Mouse (Mus musculus) heart, embryonic 11.5 days (tissue): ENCODE measurements around the gene Zfp598. TPM values are rescaled to one million over a fixed set of nuclear protein-coding genes. Genes with fewer than 3 reads are reported as not detected.

Source experiments
- ATAC-seq: fragments of 200-750 bp; cut with Nextera tagmentation; replicated peaks from 2 replicates; pipeline ENCODE4 v1.8.0; 2017; ENCODE audit warnings: moderate library complexity; ENCODE audit not compliant: insufficient number of reproducible peaks, low FRiP score, low TSS enrichment
- H3K27ac ChIP-seq: fragments of 300-500 bp; sonication (generic); 2 replicates; pipeline ENCODE4 v1.5.1; 2014; ENCODE audit warnings: mild to moderate bottlenecking, low read depth, low read length
- H3K27me3 ChIP-seq: fragments of 300-500 bp; sonication (generic); 2 replicates; pipeline ENCODE4 v1.6.1; 2014; ENCODE audit warnings: mild to moderate bottlenecking, low read length, mixed read lengths; ENCODE audit not compliant: control insufficient read depth, insufficient read depth
- H3K36me3 ChIP-seq: fragments of 300-500 bp; sonication (generic); 2 replicates; pipeline ENCODE4 v1.6.1; 2014; ENCODE audit warnings: mild to moderate bottlenecking, low read length, moderate library complexity, mixed read lengths; ENCODE audit not compliant: control insufficient read depth, insufficient read depth
- H3K4me1 ChIP-seq: fragments of 300-500 bp; sonication (generic); 2 replicates; pipeline ENCODE4 v1.6.1; 2014; ENCODE audit warnings: low read length; ENCODE audit not compliant: control insufficient read depth, insufficient read depth
- H3K4me2 ChIP-seq: fragments of 300-500 bp; sonication (generic); 2 replicates; pipeline ENCODE4 v1.6.1; 2014; ENCODE audit warnings: mild to moderate bottlenecking, moderate library complexity
- H3K4me3 ChIP-seq: fragments of 300-500 bp; sonication (generic); 2 replicates; pipeline ENCODE4 v1.5.1; 2014; ENCODE audit warnings: low read depth, low read length
- H3K9ac ChIP-seq: fragments of 300-500 bp; sonication (generic); 2 replicates; pipeline ENCODE4 v1.6.1; 2014; ENCODE audit warnings: mild to moderate bottlenecking, low read depth, low read length, moderate library complexity
- H3K9me3 ChIP-seq: fragments of 300-500 bp; sonication (generic); replicated peaks from 2 replicates; pipeline ENCODE4 v1.6.1; 2016; ENCODE audit warnings: low read length; ENCODE audit not compliant: control insufficient read depth
- WGBS: fragments of 180-500 bp; shearing (Covaris S2); extraction: QIAGEN DNeasy Blood & Tissue Kit; methylation state at CpG from one replicate; pipeline ENCODE4 v1.1.7; 2014; ENCODE audit not compliant: insufficient replicate concordance; 5-methylcytosine and 5-hydroxymethylcytosine counted together
- polyA plus RNA-seq: library from polyadenylated mRNA; unstranded; fragments of >200 nt; fragmentation: Nextera tagmentation; extraction: Ambion mirVana; gene quantifications from 2 replicates; pipeline ENCODE4 v1.2.1, GENCODE M21; 2014

Gene Zfp598
- polyA plus RNA-seq, 1 experiment from 2014 or later, result 19.7 TPM

GRCm38 (mm10) chr17:24635694-24636093 is 33.8 kb upstream of the Zfp598 start:
- Histone ChIP-seq H3K36me3 (peaks cover 2% of the 10 kb centered on the region; the same call in 1 of the 2 replicates), H3K4me2 (no peak overlapping the region), H3K4me1 (peaks cover 34% of the 10 kb centered on the region), H3K27ac (no peak overlapping the region), H3K27me3 (peaks cover 36% of the 10 kb centered on the region), H3K9me3 (no peaks in the 10 kb centered on the region), H3K4me3 (no peak overlapping the region), H3K9ac (no peak overlapping the region)
- WGBS, result 85% methylated on average over 5 of the region's 5 CpGs
- no peak for ATAC-seq

- Histone ChIP-seq H3K27me3 (peaks cover 42% of the 10 kb centered on the region), H3K27ac (no peak overlapping the region), H3K4me3 (no peak overlapping the region), H3K9me3 (no peaks in the 10 kb centered on the region), H3K4me2 (no peak overlapping the region), H3K36me3 (peaks cover 2% of the 10 kb centered on the region; the same call in 1 of the 2 replicates), H3K9ac (no peak overlapping the region), H3K4me1 (peaks cover 30% of the 10 kb centered on the region)
- ATAC-seq, result no peak
- WGBS, result 59% methylated on average over 5 of the region's 5 CpGs
Measured at GRCm38 (mm10) chr17:24636781-24637481, 32.6 kb upstream of the Zfp598 start.

- Histone ChIP-seq H3K4me2 (no peak overlapping the region), H3K27me3 (peaks cover 54% of the 10 kb centered on the region), H3K9me3 (no peaks in the 10 kb centered on the region), H3K4me3 (no peak overlapping the region), H3K9ac (no peak overlapping the region), H3K27ac (no peak overlapping the region), H3K36me3 (peaks cover 2% of the 10 kb centered on the region; the same call in 1 of the 2 replicates), H3K4me1 (peaks cover 24% of the 10 kb centered on the region)
- ATAC-seq, result no peak
- WGBS, result 89% methylated on average over 4 of the region's 4 CpGs
Measured at GRCm38 (mm10) chr17:24638214-24638613, 31.3 kb upstream of the Zfp598 start.

GRCm38 (mm10) chr17:24638840-24639239 is 30.6 kb upstream of the Zfp598 start:
- 69% methylated on average over 9 of the region's 9 CpGs for WGBS
- ATAC-seq, result no peak
- no peak overlapping the region for H3K4me2 ChIP-seq
- H3K9ac ChIP-seq, result no peak overlapping the region
- H3K4me3 ChIP-seq, result no peak overlapping the region
- peaks cover 54% of the 10 kb centered on the region for H3K27me3 ChIP-seq
- peaks cover 2% of the 10 kb centered on the region; the same call in 1 of the 2 replicates for H3K36me3 ChIP-seq
- H3K27ac ChIP-seq, result peak overlapping the region; percentile 54
- peaks cover 24% of the 10 kb centered on the region for H3K4me1 ChIP-seq
- H3K9me3 ChIP-seq, result no peaks in the 10 kb centered on the region

- peaks cover 2% of the 10 kb centered on the region; the same call in 1 of the 2 replicates for H3K36me3 ChIP-seq
- 59% methylated on average over 5 of the region's 5 CpGs for WGBS
- no peak overlapping the region for H3K4me2 ChIP-seq
- H3K27me3 ChIP-seq, result peaks cover 49% of the 10 kb centered on the region
- peak overlapping the region; percentile 71 for H3K27ac ChIP-seq
- no peak overlapping the region for H3K4me3 ChIP-seq
- no peak; the same call in 1 of the 2 replicates for ATAC-seq
- peaks cover 31% of the 10 kb centered on the region for H3K4me1 ChIP-seq
- no peaks in the 10 kb centered on the region for H3K9me3 ChIP-seq
- peak overlapping the region; percentile 22; the same call in 1 of the 2 replicates for H3K9ac ChIP-seq
Measured at GRCm38 (mm10) chr17:24639571-24639988, 29.9 kb upstream of the Zfp598 start.

- Histone ChIP-seq H3K36me3 (peaks cover 2% of the 10 kb centered on the region; the same call in 1 of the 2 replicates), H3K4me3 (no peak overlapping the region), H3K4me2 (no peak overlapping the region), H3K9me3 (no peaks in the 10 kb centered on the region), H3K9ac (peak overlapping the region; percentile 22; the same call in 1 of the 2 replicates), H3K27ac (peak overlapping the region; percentile 71), H3K4me1 (peaks cover 36% of the 10 kb centered on the region), H3K27me3 (peaks cover 45% of the 10 kb centered on the region)
- WGBS, result 84% methylated on average over 7 of the region's 7 CpGs
- no peak for ATAC-seq
Measured at GRCm38 (mm10) chr17:24640119-24640518, 29.4 kb upstream of the Zfp598 start.

GRCm38 (mm10) chr17:24640581-24640980 is 28.9 kb upstream of the Zfp598 start:
- Histone ChIP-seq H3K9me3 (no peaks in the 10 kb centered on the region), H3K36me3 (peaks cover 2% of the 10 kb centered on the region; the same call in 1 of the 2 replicates), H3K27me3 (peaks cover 45% of the 10 kb centered on the region), H3K9ac (no peak overlapping the region), H3K4me1 (peaks cover 41% of the 10 kb centered on the region), H3K4me2 (no peak overlapping the region), H3K27ac (no peak overlapping the region), H3K4me3 (no peak overlapping the region)
- no peak for ATAC-seq
- 91% methylated on average over 15 of the region's 15 CpGs for WGBS

GRCm38 (mm10) chr17:24641944-24642343 is 27.5 kb upstream of the Zfp598 start:
- no peak overlapping the region for H3K4me2 ChIP-seq
- ATAC-seq, result no peak
- H3K9me3 ChIP-seq, result no peaks in the 10 kb centered on the region
- H3K27me3 ChIP-seq, result peaks cover 45% of the 10 kb centered on the region
- H3K9ac ChIP-seq, result no peak overlapping the region
- H3K36me3 ChIP-seq, result peaks cover 2% of the 10 kb centered on the region; the same call in 1 of the 2 replicates
- WGBS, result 85% methylated on average over 14 of the region's 14 CpGs
- H3K4me1 ChIP-seq, result peaks cover 39% of the 10 kb centered on the region
- no peak overlapping the region for H3K27ac ChIP-seq
- H3K4me3 ChIP-seq, result no peak overlapping the region
